Mouse (Mus musculus): Measurements from ENCODE around the gene Plcd3.

GRCm38 (mm10) chr11:103111301-103111700 lies 9.8 kb upstream of the Plcd3 start:
- TF ChIP-seq ELF1 (IDR thresholded peaks at IDR 0.05; ENCODE audit: low read depth, low read length) (no peak), BHLHE40 (IDR thresholded peaks at IDR 0.05; ENCODE audit: low read depth, low read length) (no peak), CHD1 (IDR thresholded peaks at IDR 0.05; ENCODE audit: low read depth, low read length) (no peak), EP300 (IDR thresholded peaks at IDR 0.05; ENCODE audit: low read length) (no peak), RAD21 (IDR thresholded peaks at IDR 0.05; ENCODE audit: low read depth, low read length) (no peak), NELFE (IDR thresholded peaks at IDR 0.05; ENCODE audit: low read depth, low read length) (no peak), JUND (conservative IDR thresholded peaks at IDR 0.05; ENCODE audit: low read depth, low read length) (no peak), POLR2A (IDR thresholded peaks at IDR 0.05; ENCODE audit: low read depth, low read length) (no peak)

Measured in CH12.LX (cell line).